Mouse (Mus musculus) adrenal gland, postnatal 25 days (tissue): ENCODE results near the gene Adarb1. TPM values are rescaled to one million over a fixed set of nuclear protein-coding genes. Genes with fewer than 3 reads are reported as not detected.

Experiments
- DNase-seq: peaks from one replicate; pipeline ENCODE4 v3.0.0; 2021; ENCODE audit warnings: mixed read lengths
- total RNA-seq: library from RNA; stranded (reverse); gene quantifications from 2 replicates; pipeline ENCODE4 v1.2.3, GENCODE M21; 2021

The Adarb1 gene
- total RNA-seq, 1 experiment from 2014 or later, result 12.4 TPM

DNA sequence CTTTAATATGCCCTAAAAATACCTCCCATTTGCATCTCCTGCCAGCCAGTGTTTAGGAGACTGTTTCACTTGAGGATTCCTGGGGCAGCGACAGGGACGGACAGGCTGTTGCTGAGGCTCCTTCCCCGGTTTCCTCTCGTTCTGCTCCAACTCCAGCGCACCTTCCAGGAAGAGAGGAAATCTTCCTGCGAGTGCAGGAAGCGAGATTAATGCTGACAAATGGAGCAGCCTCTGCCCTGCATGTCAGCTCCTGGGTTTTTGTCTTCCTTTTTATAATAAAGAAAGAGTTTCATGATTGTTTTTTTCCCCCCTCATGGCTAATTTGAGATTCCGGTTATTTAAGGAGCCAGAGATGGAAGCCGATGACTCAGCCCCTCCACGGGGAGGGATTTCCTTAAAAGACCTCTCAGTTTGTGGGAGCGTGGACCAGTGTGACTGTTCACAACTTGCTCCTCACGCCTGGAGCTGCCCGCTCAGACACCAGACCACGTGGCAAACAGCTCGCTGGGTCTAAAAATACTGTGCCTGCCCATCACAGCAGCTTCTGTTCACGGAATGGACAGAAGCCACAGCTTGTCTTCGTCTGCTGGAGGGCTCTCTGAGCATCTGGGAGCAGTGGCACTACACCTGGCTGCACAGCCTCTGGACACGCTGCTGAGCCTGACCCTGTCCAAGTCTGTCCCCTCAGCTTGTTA lies 16.5 kb upstream of the Adarb1 start:
- peak; percentile 22 for DNase-seq

- no peak for DNase-seq
Observed at GRCm38 (mm10) chr10:77434076-77434456, 16.0 kb upstream of the Adarb1 start.

- no peak for DNase-seq
Observed at GRCm38 (mm10) chr10:77430771-77431170, 12.7 kb upstream of the Adarb1 start.

- no peak for DNase-seq
Observed at GRCm38 (mm10) chr10:77429921-77430320, 11.9 kb upstream of the Adarb1 start.

- DNase-seq, result no peak
Observed at GRCm38 (mm10) chr10:77427610-77428009, 9.5 kb upstream of the Adarb1 start.

GRCm38 (mm10) chr10:77420190-77420589 lies 2.1 kb upstream of the Adarb1 start:
- no peak for DNase-seq

DNA sequence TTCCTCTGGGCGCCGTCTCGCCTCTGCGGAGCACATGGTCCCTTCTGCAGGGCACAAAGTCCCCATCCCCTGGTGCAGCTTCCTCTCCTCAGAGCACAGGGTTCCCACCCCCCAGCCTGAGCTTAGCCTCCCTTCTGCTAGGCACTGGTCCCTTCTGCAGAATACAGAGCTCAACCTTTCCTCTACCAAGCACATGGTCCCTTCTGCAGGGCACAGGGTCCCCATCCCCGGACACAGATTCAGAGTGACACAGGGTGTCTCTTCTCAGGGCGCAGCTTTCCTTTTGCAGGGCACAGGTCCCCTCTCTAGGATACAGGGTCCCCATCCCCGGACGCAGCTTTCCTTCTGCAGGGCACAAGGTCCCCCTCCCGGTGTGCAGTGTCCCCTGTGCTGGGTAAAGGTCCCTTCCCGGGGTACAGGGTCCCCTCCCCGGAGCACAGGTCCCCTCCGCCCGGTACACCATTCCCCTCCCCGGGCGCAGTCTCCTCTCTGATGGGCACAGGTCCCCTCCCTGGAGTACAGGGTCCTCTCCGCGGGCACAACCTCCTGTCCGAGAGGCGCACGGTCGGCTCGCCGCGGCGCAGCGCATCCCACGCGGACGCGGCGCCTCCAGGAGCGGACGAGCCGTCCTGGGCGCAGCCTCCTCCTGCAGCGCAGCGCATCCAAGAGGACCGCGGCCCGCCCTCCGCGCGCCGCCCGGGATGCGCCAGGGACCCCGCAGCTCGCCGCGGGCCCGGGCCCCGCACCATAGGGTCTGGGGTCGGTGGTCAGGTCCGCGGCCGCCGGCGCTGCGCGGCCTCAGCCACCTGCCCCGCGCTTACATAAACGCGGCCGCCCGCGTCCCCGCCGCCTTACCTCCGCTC lies 599 bp downstream of the Adarb1 start:
- DNase-seq, result peak; percentile 35

DNA sequence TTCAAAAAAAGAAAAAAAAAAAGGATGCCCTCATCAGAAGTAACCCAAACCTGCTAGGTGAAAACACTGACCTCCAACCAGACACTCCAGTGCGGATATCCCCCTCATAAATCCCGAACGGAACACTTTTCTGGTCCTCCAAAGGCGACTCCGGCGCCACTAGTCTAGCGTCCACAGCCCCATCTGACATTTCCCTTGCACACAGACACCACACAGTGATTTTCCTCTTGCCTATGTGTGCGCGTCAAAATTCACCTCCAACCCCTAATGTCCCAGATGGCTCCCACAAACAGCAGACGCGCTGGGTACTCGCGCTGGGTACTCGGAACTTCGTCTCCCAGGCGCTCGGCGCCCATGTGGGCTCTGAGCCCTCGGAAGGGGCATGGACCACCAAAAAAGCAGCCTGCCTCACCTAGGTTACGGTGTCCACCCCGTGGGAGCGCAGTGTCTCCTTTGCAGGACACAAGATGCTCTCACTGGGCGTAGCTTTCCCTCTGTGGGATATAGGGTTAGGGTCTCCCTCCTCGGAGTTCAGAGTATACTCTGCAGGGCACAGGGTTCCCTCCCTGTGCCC lies 1.3 kb downstream of the Adarb1 start:
- no peak for DNase-seq

- no peak for DNase-seq
Observed at GRCm38 (mm10) chr10:77415867-77416266, 2.2 kb downstream of the Adarb1 start.

GRCm38 (mm10) chr10:77413791-77414190 lies 4.3 kb downstream of the Adarb1 start:
- DNase-seq, result no peak

GRCm38 (mm10) chr10:77409154-77409553 lies 8.9 kb downstream of the Adarb1 start:
- DNase-seq, result no peak

DNA sequence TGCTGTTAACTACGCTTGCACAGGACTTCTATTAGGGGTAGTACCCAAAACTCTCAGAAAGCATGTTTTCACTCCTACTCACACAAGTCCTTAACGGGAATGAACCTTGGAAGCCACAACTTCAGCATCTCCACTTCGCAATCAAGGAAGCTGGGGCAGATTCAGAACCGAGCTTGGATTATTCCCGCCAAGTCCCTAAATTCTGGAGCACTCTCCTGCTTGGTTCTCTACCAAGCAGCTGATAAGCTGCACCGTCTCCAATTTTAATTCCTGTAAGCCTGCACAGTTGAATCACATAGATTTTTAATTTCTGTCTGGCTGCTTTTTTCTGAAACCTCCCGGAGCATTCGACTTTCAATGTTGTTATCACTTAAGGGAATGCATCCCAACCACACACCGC lies 9.8 kb downstream of the Adarb1 start:
- DNase-seq, result no peak

GRCm38 (mm10) chr10:77406486-77406885 lies 11.6 kb downstream of the Adarb1 start:
- no peak for DNase-seq

DNA sequence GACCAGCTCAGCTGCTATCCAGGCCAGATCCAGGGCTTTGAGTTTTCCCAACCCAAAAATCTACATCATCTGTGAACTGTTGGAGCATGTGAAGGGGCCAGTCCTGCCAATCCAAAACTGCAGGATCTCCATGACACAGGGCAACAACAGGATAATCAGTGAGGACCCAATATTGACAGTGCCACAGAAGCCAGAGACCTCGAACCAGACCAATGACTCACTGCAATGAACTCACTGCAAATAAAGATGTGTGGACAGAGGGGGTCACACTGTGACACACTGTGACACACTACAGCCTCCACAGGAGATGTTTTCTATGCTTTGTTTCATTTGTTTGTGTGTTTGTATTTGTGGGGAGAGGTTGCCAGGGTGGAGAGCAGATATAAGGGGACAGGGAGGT lies 15.6 kb downstream of the Adarb1 start:
- DNase-seq, result no peak

DNA sequence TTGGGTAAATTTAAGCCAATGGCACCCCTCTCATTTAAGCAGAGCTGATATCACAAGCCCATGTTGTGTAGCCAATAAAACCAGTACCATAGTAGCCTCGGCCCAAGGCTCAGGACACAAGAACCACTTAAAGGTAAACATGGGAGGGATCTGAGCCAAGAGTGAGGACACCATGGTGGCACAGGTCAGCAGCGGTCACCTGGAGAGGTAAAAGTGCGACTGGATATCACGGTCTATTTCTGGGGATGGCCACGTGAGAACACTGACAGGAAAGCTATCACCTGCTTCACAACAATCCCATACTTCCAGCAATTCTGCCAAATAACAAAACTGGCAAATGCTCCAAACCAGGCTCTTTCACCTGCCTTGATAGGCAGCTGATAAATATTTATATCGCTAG lies 17.0 kb downstream of the Adarb1 start:
- no peak for DNase-seq

- no peak for DNase-seq
Observed at GRCm38 (mm10) chr10:77399938-77400337, 18.1 kb downstream of the Adarb1 start.

DNA sequence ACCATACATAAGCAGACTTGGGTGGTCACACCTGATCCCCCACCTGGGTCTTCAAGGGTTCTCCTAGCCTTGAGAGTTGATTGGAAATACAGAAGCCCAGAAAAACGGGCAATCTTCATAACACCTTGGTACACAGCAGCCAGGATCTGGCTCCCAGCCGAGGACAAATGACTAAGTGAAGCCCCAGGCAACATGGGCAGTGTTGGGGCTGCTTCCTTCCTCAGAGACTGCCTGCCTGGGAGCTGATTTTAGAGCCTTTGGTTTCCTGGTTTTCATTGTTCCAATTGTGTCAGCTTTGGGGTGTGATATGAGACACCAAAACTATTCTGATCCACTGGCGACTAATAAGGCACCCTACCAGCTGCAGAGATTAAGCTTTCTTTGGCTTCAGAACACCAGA lies 20.0 kb downstream of the Adarb1 start:
- DNase-seq, result peak; percentile 62

- DNase-seq, result no peak
Observed at GRCm38 (mm10) chr10:77397056-77397642, 20.9 kb downstream of the Adarb1 start.

DNA sequence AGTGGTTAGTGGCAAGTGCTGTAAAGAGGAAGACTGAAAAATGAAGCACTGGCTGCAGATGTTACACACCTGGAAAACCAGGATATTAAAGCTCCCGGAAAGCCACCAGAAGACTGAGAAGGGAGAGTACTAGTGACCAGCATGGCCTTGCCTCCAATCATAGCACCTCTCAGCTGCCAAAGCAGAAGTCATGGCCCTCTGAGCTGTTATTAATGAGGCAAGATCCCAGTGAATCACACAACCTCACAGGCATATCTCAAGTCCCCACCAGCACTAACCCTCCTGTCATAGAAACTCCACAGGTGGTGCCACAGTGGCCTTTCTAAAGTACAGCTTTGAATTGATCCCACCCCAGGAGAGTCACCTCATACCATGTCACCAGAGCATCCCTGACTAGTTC lies 22.1 kb downstream of the Adarb1 start:
- DNase-seq, result no peak

- DNase-seq, result no peak
Observed at GRCm38 (mm10) chr10:77391072-77391471, 27.0 kb downstream of the Adarb1 start.

- no peak for DNase-seq
Observed at GRCm38 (mm10) chr10:77387558-77387957, 30.5 kb downstream of the Adarb1 start.

GRCm38 (mm10) chr10:77385731-77386130 lies 32.3 kb downstream of the Adarb1 start:
- DNase-seq, result no peak

DNA sequence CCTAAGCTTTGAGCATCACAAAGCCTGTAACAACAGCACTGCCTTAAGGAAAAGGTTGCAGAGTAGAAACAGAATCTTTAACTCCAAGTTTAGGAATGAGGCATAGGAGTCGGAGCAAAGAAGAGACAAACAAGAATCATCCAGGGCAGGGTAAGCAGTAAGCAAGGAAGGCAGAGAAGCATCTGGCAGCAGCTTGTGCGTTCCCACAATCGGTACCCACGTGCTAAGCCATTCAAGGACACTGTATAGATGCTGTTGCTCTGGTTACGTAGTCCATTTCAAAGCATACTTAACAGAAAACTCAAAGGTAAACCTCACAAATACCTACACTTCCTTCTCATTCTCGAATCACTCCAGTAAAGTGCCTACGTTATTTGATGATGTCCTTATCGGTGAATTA lies 35.0 kb downstream of the Adarb1 start:
- DNase-seq, result no peak
